Mouse (Mus musculus): ENCODE results near the gene Zfp882. TPM values are rescaled to one million over a fixed set of nuclear protein-coding genes. Genes with fewer than 3 reads are reported as not detected.
"Not testable (repeated sequence)": the region's sequence is repeated elsewhere in the genome, so short reads cannot be mapped to it uniquely, and the experiment has no call there.

Gene Zfp882
- 10 to 100 TPM; 10.5 to 11.9 TPM for total RNA-seq (2021)

GRCm38 (mm10) chr8:71908309-71909261 is at the start of gene Zfp882, which contains the start of gene Zfp617:
Zfp882 (plus strand) TSS chr8:71908608.
Zfp617 (plus strand) TSS chr8:71908635.
- peak; percentile 89 to 91 for DNase-seq (ENCODE audit: low spot score in 2 of 2)
- intact Hi-C loops (cut with DNase I) = loop anchor here (1.0 kb wide), 1 partner anchor 15 kb away; no protein-coding TSS in a partner anchor

GRCm38 (mm10) chr8:71861551-71861950 is 46.9 kb upstream of the Zfp882 start:
- intact Hi-C loops (cut with DNase I) = not testable (repeated sequence)

GRCm38 (mm10) chr8:71862038-71862437 is 46.4 kb upstream of the Zfp882 start:
- intact Hi-C loops (cut with DNase I); DNase-seq (ENCODE audit: low spot score in 2 of 2): not testable (repeated sequence)

More at GRCm38 (mm10) chr8:71861551-71861950, 46.9 kb upstream of the Zfp882 start:
- DNase-seq (ENCODE audit: low spot score in 2 of 2) = not testable (repeated sequence)

- peak; percentile 73 to 78 for DNase-seq (ENCODE audit: low spot score in 2 of 2)
- intact Hi-C loops (cut with DNase I) = no loop called here
These were observed 26.7 kb upstream of the Zfp882 start, which contains the start of gene Zfp709 for GRCm38 (mm10) chr8:71881618-71882274. Zfp709 (plus strand) TSS chr8:71882019.

- intact Hi-C loops (cut with DNase I); DNase-seq (ENCODE audit: low spot score in 2 of 2): not testable (repeated sequence)
These were observed 7.7 kb upstream of the Zfp882 start for GRCm38 (mm10) chr8:71900666-71901065.

GRCm38 (mm10) chr8:71903084-71903483 is 5.3 kb upstream of the Zfp882 start:
- intact Hi-C loops (cut with DNase I); DNase-seq (ENCODE audit: low spot score in 2 of 2): not testable (repeated sequence)

GRCm38 (mm10) chr8:71906809-71907208 is 1.6 kb upstream of the Zfp882 start:
- intact Hi-C loops (cut with DNase I) = no loop called here
- no peak for DNase-seq (ENCODE audit: low spot score in 2 of 2)

GRCm38 (mm10) chr8:71907798-71908257 is 580 bp upstream of the Zfp882 start:
- intact Hi-C loops (cut with DNase I) = loop anchor here (1.0 kb wide), 1 partner anchor 15 kb away; no protein-coding TSS in a partner anchor
- DNase-seq (ENCODE audit: low spot score in 2 of 2) = no peak

GRCm38 (mm10) chr8:71912286-71912685 is 3.9 kb downstream of the Zfp882 start:
- intact Hi-C loops (cut with DNase I) = no loop called here
- no peak for DNase-seq (ENCODE audit: low spot score in 2 of 2)

GRCm38 (mm10) chr8:71922567-71923401 is 14.4 kb downstream of the Zfp882 start:
- intact Hi-C loops (cut with DNase I) = loop anchor here (1.0 to 5.0 kb wide), 2 partner anchors 14 to 240 kb away; partner anchors contain the start of genes Rab8a, Zfp617 and Zfp882
- peak; percentile 94 to 96 for DNase-seq (ENCODE audit: low spot score in 2 of 2)

GRCm38 (mm10) chr8:71925791-71926190 is 17.4 kb downstream of the Zfp882 start:
- intact Hi-C loops (cut with DNase I) = no loop called here
- no peak for DNase-seq (ENCODE audit: low spot score in 2 of 2)

- no peak for DNase-seq (ENCODE audit: low spot score in 2 of 2)
These were observed 18.1 kb downstream of the Zfp882 start for GRCm38 (mm10) chr8:71926551-71926950.

GRCm38 (mm10) chr8:71927779-71928178 is 19.4 kb downstream of the Zfp882 start:
- intact Hi-C loops (cut with DNase I) = no loop called here
- DNase-seq (ENCODE audit: low spot score in 2 of 2) = no peak

More at GRCm38 (mm10) chr8:71926551-71926950, 18.1 kb downstream of the Zfp882 start:
- intact Hi-C loops (cut with DNase I) = no loop called here

GRCm38 (mm10) chr8:71938037-71938436 is 29.6 kb downstream of the Zfp882 start:
- intact Hi-C loops (cut with DNase I); DNase-seq (ENCODE audit: low spot score in 2 of 2): not testable (repeated sequence)

GRCm38 (mm10) chr8:71940293-71941208 is 32.1 kb downstream of the Zfp882 start:
- DNase-seq (ENCODE audit: low spot score in 2 of 2) = no peak
- intact Hi-C loops (cut with DNase I) = no loop called here

- intact Hi-C loops (cut with DNase I) = no loop called here
- no peak for DNase-seq (ENCODE audit: low spot score in 2 of 2)
These were observed 33.4 kb downstream of the Zfp882 start for GRCm38 (mm10) chr8:71941776-71942175.

GRCm38 (mm10) chr8:71948624-71949023 is 40.2 kb downstream of the Zfp882 start:
- intact Hi-C loops (cut with DNase I) = no loop called here
- DNase-seq (ENCODE audit: low spot score in 2 of 2) = no peak
